Mouse (Mus musculus) right cerebral cortex, adult 18-20 months (tissue): ENCODE data around the gene Dgat2.
A peak's percentile ranks its signal among the peaks of the same experiment; 100 is the strongest.

Experiments
- DNase-seq: peaks from one replicate; pipeline ENCODE4 v3.0.0; 2022; ENCODE audit warnings: mixed read lengths

The Dgat2 gene

GRCm38 (mm10) chr7:99160995-99161394 is 21.5 kb downstream of the Dgat2 start:
- DNase-seq, result no peak

GRCm38 (mm10) chr7:99159446-99159845 is 23.1 kb downstream of the Dgat2 start:
- no peak for DNase-seq

GRCm38 (mm10) chr7:99158904-99159303 is 23.6 kb downstream of the Dgat2 start:
- DNase-seq, result no peak

- no peak for DNase-seq
Observed at GRCm38 (mm10) chr7:99158011-99158410, 24.5 kb downstream of the Dgat2 start.

GRCm38 (mm10) chr7:99156737-99157136 is 25.8 kb downstream of the Dgat2 start:
- DNase-seq, result no peak

- no peak for DNase-seq
Observed at GRCm38 (mm10) chr7:99155311-99156289, 26.9 kb downstream of the Dgat2 start.

GRCm38 (mm10) chr7:99154648-99155151 is 27.8 kb downstream of the Dgat2 start:
- DNase-seq, result no peak

- no peak for DNase-seq
Observed at GRCm38 (mm10) chr7:99153686-99154202, 28.8 kb downstream of the Dgat2 start.

GRCm38 (mm10) chr7:99152756-99153155 is 29.8 kb downstream of the Dgat2 start:
- no peak for DNase-seq

GRCm38 (mm10) chr7:99151342-99151741 is 31.2 kb downstream of the Dgat2 start:
- DNase-seq, result peak; percentile 94

GRCm38 (mm10) chr7:99149017-99149416 is 33.5 kb downstream of the Dgat2 start:
- DNase-seq, result no peak

- DNase-seq, result no peak
Observed at GRCm38 (mm10) chr7:99147494-99147893, 35.0 kb downstream of the Dgat2 start.

- no peak for DNase-seq
Observed at GRCm38 (mm10) chr7:99146906-99147305, 35.6 kb downstream of the Dgat2 start.

- DNase-seq, result no peak
Observed at GRCm38 (mm10) chr7:99146011-99146410, 36.5 kb downstream of the Dgat2 start.

GRCm38 (mm10) chr7:99144616-99145015 is 37.9 kb downstream of the Dgat2 start:
- DNase-seq, result peak; percentile 84

- DNase-seq, result no peak
Observed at GRCm38 (mm10) chr7:99143244-99143643, 39.3 kb downstream of the Dgat2 start.

- peak; percentile 50 for DNase-seq
Observed at GRCm38 (mm10) chr7:99141919-99142606, 40.5 kb downstream of the Dgat2 start.

- DNase-seq, result peak; percentile 99
Observed at GRCm38 (mm10) chr7:99140984-99141918, 41.3 kb downstream of the Dgat2 start, which contains the start of gene Uvrag. Gene Uvrag (minus strand): TSS chr7:99141141.

GRCm38 (mm10) chr7:99140511-99140910 is 42.0 kb downstream of the Dgat2 start:
- peak; percentile 25 for DNase-seq

- no peak for DNase-seq
Observed at GRCm38 (mm10) chr7:99139841-99140491, 42.6 kb downstream of the Dgat2 start.

- no peak for DNase-seq
Observed at GRCm38 (mm10) chr7:99137541-99137940, 45.0 kb downstream of the Dgat2 start.

- DNase-seq, result no peak
Observed at GRCm38 (mm10) chr7:99136789-99137188, 45.7 kb downstream of the Dgat2 start.
